Mouse (Mus musculus) embryonic facial prominence, embryonic 13.5 days (tissue): ENCODE measurements around the gene 1600014C10Rik. TPM values are rescaled to one million over a fixed set of nuclear protein-coding genes. Genes with fewer than 3 reads are reported as not detected.

Experiments used
- ATAC-seq: fragments of 200-750 bp; cut with Nextera tagmentation; 2 replicates; pipeline ENCODE4 v1.8.0; 2017; ENCODE audit warnings: low read depth; ENCODE audit not compliant: insufficient number of reproducible peaks, insufficient read depth, low FRiP score, low TSS enrichment
- H3K27ac ChIP-seq: fragments of 300-500 bp; sonication (generic); 2 replicates; pipeline ENCODE4 v1.5.1; 2015; ENCODE audit warnings: moderate library complexity, mild to moderate bottlenecking, inconsistent platforms
- H3K27me3 ChIP-seq: fragments of 300-500 bp; sonication (generic); 2 replicates; pipeline ENCODE4 v1.6.1; 2015; ENCODE audit warnings: mild to moderate bottlenecking, inconsistent platforms
- H3K36me3 ChIP-seq: fragments of 300-500 bp; sonication (generic); 2 replicates; pipeline ENCODE4 v1.6.1; 2015; ENCODE audit warnings: mild to moderate bottlenecking, inconsistent platforms
- H3K4me1 ChIP-seq: fragments of 300-500 bp; sonication (generic); 2 replicates; pipeline ENCODE4 v1.6.1; 2015; ENCODE audit warnings: inconsistent platforms
- H3K4me2 ChIP-seq: fragments of 300-500 bp; sonication (generic); 2 replicates; pipeline ENCODE4 v1.6.1; 2015; ENCODE audit warnings: moderate library complexity, mild to moderate bottlenecking, inconsistent platforms
- H3K4me3 ChIP-seq: fragments of 300-500 bp; sonication (generic); 2 replicates; pipeline ENCODE4 v1.5.1; 2015; ENCODE audit warnings: mild to moderate bottlenecking, inconsistent platforms
- H3K9ac ChIP-seq: fragments of 300-500 bp; sonication (generic); 2 replicates; pipeline ENCODE4 v1.6.1; 2015; ENCODE audit warnings: mild to moderate bottlenecking, inconsistent platforms
- H3K9me3 ChIP-seq: fragments of 300-500 bp; sonication (generic); 2 replicates; pipeline ENCODE4 v1.6.1; 2016; ENCODE audit warnings: inconsistent platforms
- WGBS: fragments of 180-500 bp; shearing (Covaris S2); methylation state at CpG from one replicate; pipeline ENCODE4 v1.1.7; 2015; ENCODE audit warnings: mixed read lengths; 5-methylcytosine and 5-hydroxymethylcytosine counted together
- polyA plus RNA-seq: library from polyadenylated mRNA; unstranded; fragments of >200 nt; fragmentation: Nextera tagmentation; extraction: Ambion mirVana; gene quantifications from 2 replicates; pipeline ENCODE4 v1.2.1, GENCODE M21; 2015

Gene 1600014C10Rik
- polyA plus RNA-seq, 1 experiment from 2014 or later: 21.8 TPM

- Histone ChIP-seq H3K4me3 (no peak overlapping the region), H3K4me2 (peak overlapping the region; percentile 36), H3K36me3 (no peaks in the 10 kb centered on the region), H3K9ac (no peak overlapping the region), H3K4me1 (peaks cover 12% of the 10 kb centered on the region), H3K9me3 (no peaks in the 10 kb centered on the region), H3K27ac (no peak overlapping the region), H3K27me3 (no peaks in the 10 kb centered on the region)
- 65% methylated on average over 21 of the region's 21 CpGs for WGBS
- no peak for ATAC-seq
These were observed 15.9 kb upstream of the 1600014C10Rik start for GRCm38 (mm10) chr7:38166930-38167645.

GRCm38 (mm10) chr7:38167724-38168141 lies 15.3 kb upstream of the 1600014C10Rik start:
- 16% methylated on average over 11 of the region's 11 CpGs for WGBS
- no peaks in the 10 kb centered on the region for H3K27me3 ChIP-seq
- H3K4me2 ChIP-seq: peak overlapping the region; percentile 36
- no peak overlapping the region for H3K4me3 ChIP-seq
- H3K9ac ChIP-seq: no peak overlapping the region
- H3K9me3 ChIP-seq: no peaks in the 10 kb centered on the region
- ATAC-seq: no peak
- no peak overlapping the region for H3K27ac ChIP-seq
- H3K4me1 ChIP-seq: peaks cover 12% of the 10 kb centered on the region
- no peaks in the 10 kb centered on the region for H3K36me3 ChIP-seq

- H3K27ac ChIP-seq: no peak overlapping the region
These were observed 9.1 kb upstream of the 1600014C10Rik start for GRCm38 (mm10) chr7:38173871-38174270.

GRCm38 (mm10) chr7:38174321-38175148 lies 8.5 kb upstream of the 1600014C10Rik start:
- Histone ChIP-seq H3K27me3 (peaks cover 14% of the 10 kb centered on the region; the same call in 1 of the 2 replicates), H3K4me1 (peaks cover 11% of the 10 kb centered on the region), H3K4me2 (peak overlapping the region; percentile 66), H3K36me3 (no peaks in the 10 kb centered on the region), H3K4me3 (peak overlapping the region; percentile 36), H3K9ac (peak overlapping the region; percentile 72), H3K9me3 (no peaks in the 10 kb centered on the region), H3K27ac (no peak overlapping the region)
- 13% methylated on average over 31 of the region's 31 CpGs for WGBS
- ATAC-seq: peak; percentile 71; the same call in 1 of the 2 replicates

More at GRCm38 (mm10) chr7:38173871-38174270, 9.1 kb upstream of the 1600014C10Rik start:
- peak overlapping the region; percentile 36 for H3K4me3 ChIP-seq
- no peaks in the 10 kb centered on the region for H3K9me3 ChIP-seq
- H3K27me3 ChIP-seq: peaks cover 14% of the 10 kb centered on the region; the same call in 1 of the 2 replicates
- H3K4me1 ChIP-seq: peaks cover 11% of the 10 kb centered on the region
- 21% methylated on average over 14 of the region's 14 CpGs for WGBS
- ATAC-seq: no peak
- H3K9ac ChIP-seq: peak overlapping the region; percentile 72
- H3K36me3 ChIP-seq: no peaks in the 10 kb centered on the region
- H3K4me2 ChIP-seq: peak overlapping the region; percentile 66

- Histone ChIP-seq H3K4me2 (no peak overlapping the region), H3K27ac (no peak overlapping the region), H3K9ac (no peak overlapping the region), H3K9me3 (no peaks in the 10 kb centered on the region), H3K36me3 (no peaks in the 10 kb centered on the region), H3K4me3 (no peak overlapping the region), H3K4me1 (peaks cover 11% of the 10 kb centered on the region), H3K27me3 (peaks cover 14% of the 10 kb centered on the region; the same call in 1 of the 2 replicates)
- no peak for ATAC-seq
- 62% methylated on average over 3 of the region's 3 CpGs for WGBS
These were observed 7.0 kb upstream of the 1600014C10Rik start for GRCm38 (mm10) chr7:38176056-38176455.

- Histone ChIP-seq H3K9me3 (no peaks in the 10 kb centered on the region), H3K27ac (no peak overlapping the region), H3K36me3 (no peaks in the 10 kb centered on the region), H3K4me2 (no peak overlapping the region), H3K4me1 (peaks cover 17% of the 10 kb centered on the region), H3K27me3 (no peaks in the 10 kb centered on the region; the same call in 1 of the 2 replicates), H3K4me3 (no peak overlapping the region), H3K9ac (no peak overlapping the region)
- ATAC-seq: no peak
- 69% methylated on average over 3 of the region's 3 CpGs for WGBS
These were observed 3.1 kb upstream of the 1600014C10Rik start for GRCm38 (mm10) chr7:38179896-38180295.

GRCm38 (mm10) chr7:38181366-38181765 lies 1.7 kb upstream of the 1600014C10Rik start:
- Histone ChIP-seq H3K4me2 (no peak overlapping the region), H3K4me1 (peaks cover 17% of the 10 kb centered on the region), H3K36me3 (no peaks in the 10 kb centered on the region), H3K4me3 (no peak overlapping the region), H3K27me3 (no peaks in the 10 kb centered on the region), H3K27ac (no peak overlapping the region), H3K9ac (no peak overlapping the region), H3K9me3 (no peaks in the 10 kb centered on the region)
- 82% methylated on average over 2 of the region's 2 CpGs for WGBS
- no peak for ATAC-seq

- Histone ChIP-seq H3K9ac (peak overlapping the region; percentile 84), H3K4me1 (peaks cover 17% of the 10 kb centered on the region), H3K27ac (peak overlapping the region; percentile 44; the same call in 1 of the 2 replicates), H3K4me3 (peak overlapping the region; percentile 70), H3K9me3 (no peaks in the 10 kb centered on the region), H3K36me3 (no peaks in the 10 kb centered on the region), H3K4me2 (peak overlapping the region; percentile 93), H3K27me3 (no peaks in the 10 kb centered on the region)
- WGBS: under 1% methylated on average over 11 of the region's 11 CpGs
- ATAC-seq: no peak
These were observed 438 bp upstream of the 1600014C10Rik start for GRCm38 (mm10) chr7:38182596-38182961.

GRCm38 (mm10) chr7:38183709-38184417 lies 846 bp downstream of the 1600014C10Rik start:
- H3K4me3 ChIP-seq: peak overlapping the region; percentile 70
- H3K9ac ChIP-seq: peak overlapping the region; percentile 84
- peak overlapping the region; percentile 83 for H3K27ac ChIP-seq
- no peaks in the 10 kb centered on the region for H3K27me3 ChIP-seq
- WGBS: 5% methylated on average over 36 of the region's 36 CpGs
- H3K36me3 ChIP-seq: peaks cover 4% of the 10 kb centered on the region
- H3K4me1 ChIP-seq: peaks cover 17% of the 10 kb centered on the region
- H3K9me3 ChIP-seq: no peaks in the 10 kb centered on the region
- ATAC-seq: peak; percentile 85
- H3K4me2 ChIP-seq: peak overlapping the region; percentile 93

- Histone ChIP-seq H3K9ac (peak overlapping the region; percentile 84), H3K4me3 (peak overlapping the region; percentile 70), H3K9me3 (no peaks in the 10 kb centered on the region), H3K4me2 (peak overlapping the region; percentile 93), H3K27me3 (no peaks in the 10 kb centered on the region), H3K36me3 (peaks cover 7% of the 10 kb centered on the region), H3K27ac (no peak overlapping the region; the same call in 1 of the 2 replicates), H3K4me1 (peaks cover 17% of the 10 kb centered on the region)
- WGBS: 82% methylated on average over 1 of the region's 1 CpGs
- ATAC-seq: no peak
These were observed 1.4 kb downstream of the 1600014C10Rik start for GRCm38 (mm10) chr7:38184418-38184745.

- no peak overlapping the region for H3K27ac ChIP-seq
- no peaks in the 10 kb centered on the region for H3K27me3 ChIP-seq
- no peak for ATAC-seq
- no peak overlapping the region for H3K4me3 ChIP-seq
- H3K4me2 ChIP-seq: peak overlapping the region; percentile 93; the same call in 1 of the 2 replicates
- H3K9me3 ChIP-seq: no peaks in the 10 kb centered on the region
- peaks cover 11% of the 10 kb centered on the region for H3K36me3 ChIP-seq
- WGBS: 86% methylated on average over 6 of the region's 6 CpGs
- peaks cover 17% of the 10 kb centered on the region for H3K4me1 ChIP-seq
- peak overlapping the region; percentile 84; the same call in 1 of the 2 replicates for H3K9ac ChIP-seq
These were observed 1.8 kb downstream of the 1600014C10Rik start for GRCm38 (mm10) chr7:38184786-38185185.
